Mouse (Mus musculus): ENCODE measurements around the gene Fam114a1.

DNA sequence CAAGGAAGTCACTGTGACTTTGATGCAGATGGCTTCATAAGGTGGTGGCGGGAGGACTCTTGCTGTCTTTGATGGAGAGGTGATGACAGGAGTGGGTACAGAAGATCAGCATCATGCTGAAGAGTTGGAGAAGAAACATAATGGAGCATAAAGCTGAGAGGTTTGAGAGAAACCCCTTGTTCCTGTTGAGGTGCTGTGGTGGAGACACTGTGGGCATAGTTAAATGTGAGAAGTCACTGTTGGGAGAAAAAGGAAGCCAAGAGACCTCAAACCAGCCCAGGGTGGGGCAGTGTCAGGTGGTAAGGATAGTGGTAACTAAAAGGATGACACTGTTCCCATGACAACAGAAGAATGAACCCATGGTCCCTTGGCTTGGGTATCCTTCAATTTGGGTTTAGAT lies 20.1 kb downstream of the Fam114a1 start:
- TF ChIP-seq CTCF (IDR thresholded peaks at IDR 0.05; ENCODE audit: extremely low read depth, insufficient read depth, low read length), result no peak
- no peak for TF ChIP-seq POLR2A (IDR thresholded peaks at IDR 0.05; ENCODE audit: extremely low read depth, insufficient read depth, low read length)
